Mouse (Mus musculus) embryonic facial prominence, embryonic 14.5 days (tissue): ENCODE data around the gene Creb3l2. TPM values are rescaled to one million over a fixed set of nuclear protein-coding genes. Genes with fewer than 3 reads are reported as not detected.
"Not testable (repeated sequence)": the region's sequence is repeated elsewhere in the genome, so short reads cannot be mapped to it uniquely, and the experiment has no call there.

Experiments
- ATAC-seq: fragments of 200-750 bp; cut with Nextera tagmentation; 2 replicates; pipeline ENCODE4 v1.8.0; 2017; ENCODE audit warnings: low read depth, moderate number of reproducible peaks, moderate TSS enrichment
- DNase-seq: peaks from one replicate; pipeline ENCODE4 v3.0.0-alpha.2; 2015; ENCODE audit warnings: low spot score
- H3K27ac ChIP-seq: fragments of 300-500 bp; sonication (generic); replicated peaks from 2 replicates; pipeline ENCODE4 v1.5.1; 2014; ENCODE audit warnings: low read depth, mild to moderate bottlenecking, low read length, moderate library complexity
- H3K27me3 ChIP-seq: fragments of 300-500 bp; sonication (generic); replicated peaks from 2 replicates; pipeline ENCODE4 v1.6.1; 2014; ENCODE audit warnings: low read length; ENCODE audit not compliant: control insufficient read depth, insufficient read depth
- H3K36me3 ChIP-seq: fragments of 300-500 bp; sonication (generic); 2 replicates; pipeline ENCODE4 v1.6.1; 2014; ENCODE audit warnings: low read length, mixed read lengths; ENCODE audit not compliant: control insufficient read depth, insufficient read depth
- H3K4me1 ChIP-seq: fragments of 300-500 bp; sonication (generic); 2 replicates; pipeline ENCODE4 v1.6.1; 2014; ENCODE audit warnings: antibody characterized with exemption, low read length; ENCODE audit not compliant: control insufficient read depth, insufficient read depth
- H3K4me2 ChIP-seq: fragments of 300-500 bp; sonication (generic); 2 replicates; pipeline ENCODE4 v1.6.1; 2014; ENCODE audit warnings: low read depth, mild to moderate bottlenecking, low read length, moderate library complexity, mixed read lengths
- H3K4me3 ChIP-seq: fragments of 300-500 bp; sonication (generic); 2 replicates; pipeline ENCODE4 v1.5.1; 2014; ENCODE audit warnings: low read depth, mild to moderate bottlenecking, low read length
- H3K9ac ChIP-seq: fragments of 300-500 bp; sonication (generic); 2 replicates; pipeline ENCODE4 v1.6.1; 2014; ENCODE audit warnings: low read depth, mild to moderate bottlenecking, low read length, moderate library complexity, mixed read lengths
- H3K9me3 ChIP-seq: fragments of 300-500 bp; sonication (generic); 2 replicates; pipeline ENCODE4 v1.6.1; 2016; ENCODE audit warnings: low read length; ENCODE audit not compliant: control insufficient read depth
- WGBS: fragments of 180-500 bp; shearing (Covaris S2); extraction: QIAGEN DNeasy Blood & Tissue Kit; methylation state at CpG from one replicate; pipeline ENCODE4 v1.1.7; 2014; 5-methylcytosine and 5-hydroxymethylcytosine counted together
- polyA plus RNA-seq: library from polyadenylated mRNA; unstranded; fragments of >200 nt; fragmentation: Nextera tagmentation; extraction: Ambion mirVana; gene quantifications from 2 replicates; pipeline ENCODE4 v1.2.1, GENCODE M21; 2014

The Creb3l2 gene
- polyA plus RNA-seq, 1 experiment from 2014 or later, result 35.3 TPM

- Histone ChIP-seq H3K27ac (no peak overlapping the region), H3K9ac (no peak overlapping the region), H3K9me3 (peaks cover 4% of the 10 kb centered on the region; the same call in 1 of the 2 replicates), H3K4me3 (no peak overlapping the region), H3K36me3 (no peaks in the 10 kb centered on the region), H3K4me2 (no peak overlapping the region), H3K27me3 (no peaks in the 10 kb centered on the region), H3K4me1 (no peaks in the 10 kb centered on the region)
- 77% methylated on average over 4 of the region's 4 CpGs for WGBS
- ATAC-seq (no peak), DNase-seq (no peak)
Observed at GRCm38 (mm10) chr6:37470216-37470615, 28.3 kb upstream of the Creb3l2 start.

GRCm38 (mm10) chr6:37465847-37466246, 23.9 kb upstream of the Creb3l2 start:
- H3K9ac ChIP-seq, result no peak overlapping the region
- no peak overlapping the region for H3K4me3 ChIP-seq
- no peaks in the 10 kb centered on the region for H3K36me3 ChIP-seq
- no peak overlapping the region; the same call in 1 of the 2 replicates for H3K4me2 ChIP-seq
- 30% methylated on average over 5 of the region's 5 CpGs for WGBS
- no peaks in the 10 kb centered on the region for H3K4me1 ChIP-seq
- no peaks in the 10 kb centered on the region for H3K27me3 ChIP-seq
- ATAC-seq, result 0 out of 2 replicates have a peak, but pooled peaks have one; percentile 5
- peak overlapping the region; percentile 79 for H3K27ac ChIP-seq
- no peaks in the 10 kb centered on the region for H3K9me3 ChIP-seq
- peak; percentile 76 for DNase-seq

GRCm38 (mm10) chr6:37465356-37465755, 23.4 kb upstream of the Creb3l2 start:
- H3K4me1 ChIP-seq, result no peaks in the 10 kb centered on the region
- no peaks in the 10 kb centered on the region for H3K9me3 ChIP-seq
- no peak overlapping the region for H3K9ac ChIP-seq
- H3K4me2 ChIP-seq, result no peak overlapping the region
- H3K27me3 ChIP-seq, result no peaks in the 10 kb centered on the region
- no peaks in the 10 kb centered on the region for H3K36me3 ChIP-seq
- DNase-seq (no peak), ATAC-seq (no peak)
- H3K4me3 ChIP-seq, result no peak overlapping the region
- peak overlapping the region; percentile 79 for H3K27ac ChIP-seq

GRCm38 (mm10) chr6:37464585-37464984, 22.6 kb upstream of the Creb3l2 start:
- H3K27me3 ChIP-seq, result no peaks in the 10 kb centered on the region
- peak overlapping the region; percentile 42 for H3K4me3 ChIP-seq
- no peaks in the 10 kb centered on the region for H3K36me3 ChIP-seq
- H3K4me1 ChIP-seq, result no peaks in the 10 kb centered on the region
- H3K9me3 ChIP-seq, result no peaks in the 10 kb centered on the region
- ATAC-seq (0 out of 2 replicates have a peak, but pooled peaks have one; percentile 44), DNase-seq (no peak)
- H3K4me2 ChIP-seq, result peak overlapping the region; percentile 53
- WGBS, result 4% methylated on average over 5 of the region's 5 CpGs
- H3K27ac ChIP-seq, result peak overlapping the region; percentile 42
- peak overlapping the region; percentile 42; the same call in 1 of the 2 replicates for H3K9ac ChIP-seq

GRCm38 (mm10) chr6:37463517-37464482, 21.9 kb upstream of the Creb3l2 start:
- not testable (repeated sequence) for H3K27me3 ChIP-seq, H3K4me1 ChIP-seq, H3K36me3 ChIP-seq, H3K9ac ChIP-seq, H3K9me3 ChIP-seq
- Histone ChIP-seq H3K4me2 (peak overlapping the region; percentile 53), H3K27ac (peak overlapping the region; percentile 30; the same call in 1 of the 2 replicates), H3K4me3 (peak overlapping the region; percentile 42)
- ATAC-seq (peak; percentile 95), DNase-seq (peak; percentile 92)
- WGBS, result 2% methylated on average over 7 of the region's 25 CpGs

GRCm38 (mm10) chr6:37460681-37461080, 18.7 kb upstream of the Creb3l2 start:
- Histone ChIP-seq H3K4me1 (no peaks in the 10 kb centered on the region), H3K36me3 (no peaks in the 10 kb centered on the region), H3K27ac (no peak overlapping the region), H3K27me3 (no peaks in the 10 kb centered on the region), H3K4me3 (no peak overlapping the region), H3K9me3 (no peaks in the 10 kb centered on the region), H3K4me2 (no peak overlapping the region), H3K9ac (no peak overlapping the region)
- DNase-seq (no peak), ATAC-seq (no peak)
- 87% methylated on average over 6 of the region's 6 CpGs for WGBS

- not testable (repeated sequence) for H3K27me3 ChIP-seq, H3K9me3 ChIP-seq, H3K4me2 ChIP-seq, H3K27ac ChIP-seq, H3K9ac ChIP-seq, ATAC-seq, H3K4me3 ChIP-seq, H3K4me1 ChIP-seq, DNase-seq, H3K36me3 ChIP-seq
- WGBS, result 36% methylated on average over 9 of the region's 9 CpGs
Observed at GRCm38 (mm10) chr6:37459656-37460055, 17.7 kb upstream of the Creb3l2 start.

GRCm38 (mm10) chr6:37457990-37458655, 16.2 kb upstream of the Creb3l2 start:
- Histone ChIP-seq H3K9me3 (no peaks in the 10 kb centered on the region), H3K4me1 (no peaks in the 10 kb centered on the region), H3K4me2 (no peak overlapping the region), H3K27me3 (no peaks in the 10 kb centered on the region), H3K36me3 (no peaks in the 10 kb centered on the region), H3K9ac (no peak overlapping the region), H3K27ac (no peak overlapping the region), H3K4me3 (no peak overlapping the region)
- no peak for DNase-seq
- no peak for ATAC-seq
- 40% methylated on average over 10 of the region's 10 CpGs for WGBS
